ENCODE assay signal across 10 mouse cellular contexts in the genomic region with DNA sequence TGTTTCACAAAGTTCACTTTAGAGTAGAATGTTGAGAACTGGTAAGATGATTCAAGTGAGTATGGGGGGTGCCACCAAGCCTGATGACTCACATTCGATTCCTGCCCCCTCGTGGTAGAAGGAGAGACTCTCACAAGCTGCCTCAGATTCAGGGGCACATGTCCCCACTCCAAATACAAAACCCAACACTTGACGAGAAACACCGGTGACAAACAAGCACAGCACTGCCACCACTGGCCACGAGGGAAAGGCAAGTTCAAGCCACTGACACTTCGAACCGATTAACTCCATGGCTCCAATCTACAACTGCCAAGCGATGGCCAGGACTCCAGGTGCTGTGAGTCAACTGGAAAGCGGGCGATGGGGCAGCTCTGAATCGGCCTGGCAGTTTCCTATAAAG. TPM values are rescaled to one million over a fixed set of nuclear protein-coding genes. Genes with fewer than 3 reads are reported as not detected.
DNase-seq lines count a peak whose midpoint lies in the region; ATAC-seq lines count a peak whose summit lies in the region.
"Had no signal": no experiment of that assay in that cellular context is flagged by ENCODE, and none has a peak within 500 bp of the region (broad histone marks: within the 10 kb centered on the region; RNA-seq: fewer than 3 reads in every experiment).

No protein-coding gene starts in this region.

- ATAC-seq in stomach, embryonic 16.5 days (ENCODE audit: insufficient read depth, low FRiP score): no peak
- no peak for ATAC-seq in forebrain, embryonic 12.5 days (ENCODE audit: low FRiP score)

- H3K4me1 ChIP-seq in stomach, embryonic 16.5 days (ENCODE audit: control insufficient read depth, insufficient read depth, low read length): peaks cover 44% of the 10 kb centered on the region
- H3K4me1 ChIP-seq in forebrain, embryonic 12.5 days: peaks cover 37% of the 10 kb centered on the region

- no peaks in the 10 kb centered on the region for H3K27me3 ChIP-seq in stomach, embryonic 16.5 days (ENCODE audit: control insufficient read depth, insufficient read depth, low read length)
- H3K27me3 ChIP-seq in forebrain, embryonic 12.5 days: no peaks in the 10 kb centered on the region

- H3K4me2 ChIP-seq in stomach, embryonic 16.5 days (ENCODE audit: low read depth, low read length): 0 out of 2 replicates have a peak overlapping the region, but pooled peaks have one; percentile 40
- no peak overlapping the region for H3K4me2 ChIP-seq in forebrain, embryonic 12.5 days

- WGBS in stomach, embryonic 16.5 days: 71% methylated on average over 11 of the region's 11 CpGs
- WGBS in forebrain, embryonic 12.5 days: 86% methylated on average over 11 of the region's 11 CpGs

- peak; percentile 42 to 56 for DNase-seq in cerebellum, adult 18-20 months
- no peak for DNase-seq in cerebellum, adult 11 months
- peak; percentile 39 for DNase-seq in right cerebral cortex, adult 18-20 months
- DNase-seq in right cerebral cortex, postnatal 4 days: no peak
- peak; percentile 22 to 51 for DNase-seq in kidney, postnatal 25 days
- no peak for DNase-seq in gastrocnemius, postnatal 36 days

- no peaks in the 10 kb centered on the region for H3K9me3 ChIP-seq in stomach, embryonic 16.5 days (replicated peaks; ENCODE audit: control insufficient read depth, low read length)
- H3K9me3 ChIP-seq in forebrain, embryonic 12.5 days: no peaks in the 10 kb centered on the region

- peak overlapping the region; percentile 94 for H3K27ac ChIP-seq in stomach, embryonic 16.5 days (ENCODE audit: low read length)
- no peak overlapping the region for H3K27ac ChIP-seq in forebrain, embryonic 12.5 days

- intact Hi-C loops in gastrocnemius, postnatal 36 days (cut with DNase I): no loop called here

- H3K36me3 ChIP-seq in stomach, embryonic 16.5 days (ENCODE audit: control insufficient read depth, insufficient read depth, low read length): no peaks in the 10 kb centered on the region
- H3K36me3 ChIP-seq in forebrain, embryonic 12.5 days (replicated peaks): no peaks in the 10 kb centered on the region

- peak overlapping the region; percentile 19; the same call in 1 of the 2 replicates for H3K9ac ChIP-seq in stomach, embryonic 16.5 days (ENCODE audit: low read length)
- H3K9ac ChIP-seq in forebrain, embryonic 12.5 days: no peak overlapping the region

- H3K4me3 ChIP-seq in stomach, embryonic 16.5 days (replicated peaks; ENCODE audit: low read length): no peak overlapping the region
- no peak overlapping the region for H3K4me3 ChIP-seq in forebrain, embryonic 12.5 days (replicated peaks)
- H3K4me3 ChIP-seq: myocyte had no signal

RNA-seq across cellular contexts. Expression of gene Cmtm4, which starts 21.8 kb away (rescaled TPM):
- polyA plus RNA-seq in stomach, embryonic 16.5 days (2015; fragmentation: Nextera tagmentation; extraction: Ambion mirVana): 4.3 and 4.7 TPM in 2 replicates
- 1 to 10 TPM; 4.2 to 4.9 TPM for total RNA-seq in gastrocnemius, postnatal 36 days (2021)
- 3.3 and 3.5 TPM in 2 replicates for polyA plus RNA-seq in forebrain, embryonic 12.5 days (2016; fragmentation: Nextera tagmentation; extraction: Ambion mirVana)

RNA-seq across cellular contexts. Expression of gene Cmtm3, which starts 34.6 kb away (rescaled TPM):
- 120 and 129 TPM in 2 replicates for polyA plus RNA-seq in stomach, embryonic 16.5 days (2015; fragmentation: Nextera tagmentation; extraction: Ambion mirVana)
- 1 to 10 TPM; 5.1 to 5.7 TPM for total RNA-seq in gastrocnemius, postnatal 36 days (2021)
- polyA plus RNA-seq in forebrain, embryonic 12.5 days (2016; fragmentation: Nextera tagmentation; extraction: Ambion mirVana): 51.3 and 59.9 TPM in 2 replicates

RNA-seq across cellular contexts. Expression of gene Cmtm2b, which starts 51.7 kb away (rescaled TPM):
- not detected in 2 replicates for polyA plus RNA-seq in stomach, embryonic 16.5 days (2015; fragmentation: Nextera tagmentation; extraction: Ambion mirVana)
- total RNA-seq in gastrocnemius, postnatal 36 days (2021): not detected
- polyA plus RNA-seq in forebrain, embryonic 12.5 days (2016; fragmentation: Nextera tagmentation; extraction: Ambion mirVana): not detected in 2 replicates
- polyA plus RNA-seq: large intestine, adult 2 months; myocyte had no signal

RNA-seq across cellular contexts. Expression of gene Gm11020, which starts 52.4 kb away (rescaled TPM):
- polyA plus RNA-seq in stomach, embryonic 16.5 days (2015; fragmentation: Nextera tagmentation; extraction: Ambion mirVana): not detected in 2 replicates
- not detected for total RNA-seq in gastrocnemius, postnatal 36 days (2021)
- polyA plus RNA-seq in forebrain, embryonic 12.5 days (2016; fragmentation: Nextera tagmentation; extraction: Ambion mirVana): not detected in 2 replicates
- polyA plus RNA-seq: large intestine, adult 2 months; myocyte had no signal

Comparison
In these comparisons a context has a peak if more than half of its experiments do, and no peak if none do; other contexts are left out.
1. DNase-seq: peak in cerebellum, adult 18-20 months (2 of 2), right cerebral cortex, adult 18-20 months (single experiment) and kidney, postnatal 25 days (2 of 2); none in cerebellum, adult 11 months (single experiment), right cerebral cortex, postnatal 4 days (single experiment) and gastrocnemius, postnatal 36 days (0 of 2).